Mouse (Mus musculus) liver, embryonic 14.5 days (tissue): ENCODE measurements around the gene Ripor1.

Experiments used
- CTCF ChIP-seq: IDR thresholded peaks from 2 replicates; pipeline ENCODE4 v1.5.1; 2016; ENCODE audit warnings: antibody characterized with exemption, low read depth, control low read depth
- EP300 ChIP-seq: IDR thresholded peaks from 2 replicates; pipeline ENCODE4 v1.6.1; 2016; ENCODE audit warnings: antibody characterized with exemption, low read depth

GRCm38 (mm10) chr8:105571810-105572209 lies 33.2 kb upstream of the Ripor1 start:
- TF ChIP-seq CTCF (no peak), EP300 (no peak)
